Mouse (Mus musculus) forebrain, embryonic 13.5 days (tissue): Measurements from ENCODE around the gene Hist1h2ao. TPM values are rescaled to one million over a fixed set of nuclear protein-coding genes. Genes with fewer than 3 reads are reported as not detected.
"Not testable (repeated sequence)": the region's sequence is repeated elsewhere in the genome, so short reads cannot be mapped to it uniquely, and the experiment has no call there.

Experiments used
- ATAC-seq: fragments of 200-750 bp; cut with Nextera tagmentation; 2 replicates; pipeline ENCODE4 v1.8.0; 2017
- H3K27ac ChIP-seq: fragments of 300-500 bp; sonication (generic); 2 replicates; pipeline ENCODE4 v1.5.1; 2015; ENCODE audit warnings: inconsistent platforms, mild to moderate bottlenecking, moderate library complexity
- H3K27me3 ChIP-seq: fragments of 300-500 bp; sonication (generic); 2 replicates; pipeline ENCODE4 v1.6.1; 2015; ENCODE audit warnings: mild to moderate bottlenecking, inconsistent platforms
- H3K36me3 ChIP-seq: fragments of 300-500 bp; sonication (generic); 2 replicates; pipeline ENCODE4 v1.6.1; 2015; ENCODE audit warnings: mild to moderate bottlenecking, inconsistent platforms; ENCODE audit not compliant: poor library complexity, severe bottlenecking
- H3K4me1 ChIP-seq: fragments of 300-500 bp; sonication (generic); 2 replicates; pipeline ENCODE4 v1.6.1; 2015; ENCODE audit warnings: inconsistent platforms
- H3K4me2 ChIP-seq: fragments of 300-500 bp; sonication (generic); 2 replicates; pipeline ENCODE4 v1.6.1; 2015; ENCODE audit warnings: inconsistent platforms, mild to moderate bottlenecking, moderate library complexity
- H3K4me3 ChIP-seq: fragments of 300-500 bp; sonication (generic); 2 replicates; pipeline ENCODE4 v1.5.1; 2015; ENCODE audit warnings: mild to moderate bottlenecking, inconsistent platforms
- H3K9ac ChIP-seq: fragments of 300-500 bp; sonication (generic); 2 replicates; pipeline ENCODE4 v1.6.1; 2015; ENCODE audit warnings: mild to moderate bottlenecking, inconsistent platforms
- H3K9me3 ChIP-seq: fragments of 300-500 bp; sonication (generic); replicated peaks from 2 replicates; pipeline ENCODE4 v1.6.1; 2016; ENCODE audit warnings: inconsistent platforms
- WGBS: fragments of 180-500 bp; shearing (Covaris S2); methylation state at CpG from one replicate; pipeline ENCODE4 v1.1.7; 2015; 5-methylcytosine and 5-hydroxymethylcytosine counted together
- polyA plus RNA-seq: library from polyadenylated mRNA; unstranded; fragments of >200 nt; fragmentation: Nextera tagmentation; extraction: Ambion mirVana; gene quantifications from 2 replicates; pipeline ENCODE4 v1.2.1, GENCODE M21; 2015

The Hist1h2ao gene
- polyA plus RNA-seq, 1 experiment from 2014 or later, result not detected

DNA sequence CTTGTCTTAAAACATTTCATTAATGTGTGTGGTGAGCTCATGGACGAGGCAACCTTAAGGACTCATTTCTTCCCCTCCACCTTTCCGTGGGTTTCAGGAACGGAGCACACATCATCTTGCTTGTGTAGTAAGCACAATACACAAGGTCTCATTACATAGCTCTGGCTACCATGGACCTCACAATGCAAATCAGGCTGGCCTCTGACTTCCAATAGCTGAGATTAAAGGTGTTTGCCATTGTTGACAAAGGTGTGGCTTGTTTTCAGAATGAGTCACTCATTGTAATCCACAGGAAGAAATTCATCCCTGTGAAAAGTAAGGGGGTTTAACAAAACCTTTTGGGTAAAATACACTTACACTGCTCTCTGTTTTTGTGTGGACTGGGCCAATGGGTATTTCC lies 18.2 kb downstream of the Hist1h2ao start:
- no peak overlapping the region for H3K9ac ChIP-seq
- ATAC-seq, result no peak
- H3K4me1 ChIP-seq, result no peaks in the 10 kb centered on the region
- no peak overlapping the region for H3K4me3 ChIP-seq
- 82% methylated on average over 3 of the region's 3 CpGs for WGBS
- peaks cover 6% of the 10 kb centered on the region; the same call in 1 of the 2 replicates for H3K36me3 ChIP-seq
- H3K4me2 ChIP-seq, result no peak overlapping the region
- no peaks in the 10 kb centered on the region for H3K27me3 ChIP-seq
- no peak overlapping the region for H3K27ac ChIP-seq
- no peaks in the 10 kb centered on the region for H3K9me3 ChIP-seq

DNA sequence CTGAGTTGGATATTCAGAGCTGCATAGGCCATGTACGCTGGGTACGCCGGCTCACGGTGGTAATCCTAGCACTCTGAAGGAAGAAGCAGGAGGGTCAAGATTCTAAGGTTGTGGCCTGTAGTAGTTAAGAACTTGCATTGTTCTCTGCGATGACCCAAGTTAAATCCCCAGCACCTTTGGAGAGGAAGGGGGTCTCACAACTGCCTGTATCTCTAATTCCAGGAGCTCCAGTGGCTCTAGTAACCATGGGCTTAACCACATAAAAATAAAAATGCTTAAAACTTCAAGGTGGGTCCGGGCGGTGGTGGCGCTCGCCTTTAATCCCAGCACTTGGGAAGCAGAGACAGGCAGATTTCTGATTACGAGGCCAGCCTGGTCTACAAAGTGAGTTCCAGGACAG lies 20.1 kb downstream of the Hist1h2ao start:
- ATAC-seq, result no peak
- Histone ChIP-seq H3K9ac (no peak overlapping the region), H3K9me3 (no peaks in the 10 kb centered on the region), H3K4me2 (0 out of 2 replicates have a peak overlapping the region, but pooled peaks have one; percentile 1), H3K4me3 (no peak overlapping the region), H3K4me1 (no peaks in the 10 kb centered on the region), H3K36me3 (peaks cover 6% of the 10 kb centered on the region; the same call in 1 of the 2 replicates), H3K27me3 (no peaks in the 10 kb centered on the region), H3K27ac (no peak overlapping the region; the same call in 1 of the 2 replicates)
- WGBS, result 87% methylated on average over 10 of the region's 10 CpGs

DNA sequence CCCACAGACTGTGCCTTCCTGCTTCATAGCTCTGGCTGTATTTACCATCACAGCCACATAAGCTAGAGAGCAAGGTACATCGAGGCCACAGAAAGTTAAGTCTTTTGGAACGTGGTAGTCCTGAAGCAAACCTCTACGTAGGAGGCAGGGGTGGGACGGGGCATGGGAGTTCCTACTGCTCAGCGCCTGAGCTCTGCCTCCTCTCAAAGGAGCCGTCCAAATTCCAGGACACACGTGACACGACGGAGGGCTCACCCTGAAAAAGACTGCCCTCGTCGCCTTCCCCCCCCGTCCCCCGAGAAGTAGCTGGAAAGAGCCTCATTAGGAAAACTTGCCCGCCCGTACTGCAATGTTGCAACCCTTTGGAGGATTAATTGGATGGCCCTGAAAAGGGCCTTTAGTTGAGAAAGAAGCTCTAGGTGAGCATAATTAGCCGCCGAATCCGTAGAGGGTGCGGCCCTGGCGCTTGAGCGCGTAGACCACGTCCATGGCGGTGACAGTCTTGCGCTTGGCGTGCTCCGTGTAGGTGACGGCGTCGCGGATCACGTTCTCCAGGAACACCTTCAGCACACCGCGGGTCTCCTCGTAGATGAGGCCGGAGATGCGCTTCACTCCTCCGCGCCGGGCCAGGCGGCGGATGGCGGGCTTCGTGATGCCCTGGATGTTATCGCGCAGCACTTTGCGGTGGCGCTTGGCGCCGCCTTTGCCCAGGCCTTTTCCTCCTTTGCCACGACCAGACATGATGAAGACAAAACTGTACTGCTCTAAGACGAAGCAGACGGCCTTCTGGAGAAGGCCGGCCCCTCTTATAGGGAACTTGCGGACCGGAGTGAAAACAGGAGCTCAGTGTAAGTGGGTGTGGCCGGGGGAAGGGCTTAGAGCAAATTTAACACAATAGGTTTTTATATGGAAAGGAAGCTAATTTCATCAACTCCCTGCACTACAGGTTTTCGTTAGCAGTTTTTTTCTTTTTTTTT lies 21.4 kb downstream of the Hist1h2ao start, which contains the start of gene Hist1h4n:
TSS of gene Hist1h4n (minus strand) at position 779 of the 977 bp plus-strand sequence.
- H3K4me3 ChIP-seq, result peak within 1 kb of the TSS; percentile 26
- not testable (repeated sequence) for H3K9me3 ChIP-seq, H3K9ac ChIP-seq, H3K36me3 ChIP-seq, H3K27me3 ChIP-seq, H3K4me1 ChIP-seq
- under 1% methylated on average over 26 of the region's 58 CpGs for WGBS
- peak within 1 kb of the TSS; percentile 52 for H3K4me2 ChIP-seq
- peak within 1 kb of the TSS; percentile 66 for H3K27ac ChIP-seq
- peak; percentile 84 for ATAC-seq

DNA sequence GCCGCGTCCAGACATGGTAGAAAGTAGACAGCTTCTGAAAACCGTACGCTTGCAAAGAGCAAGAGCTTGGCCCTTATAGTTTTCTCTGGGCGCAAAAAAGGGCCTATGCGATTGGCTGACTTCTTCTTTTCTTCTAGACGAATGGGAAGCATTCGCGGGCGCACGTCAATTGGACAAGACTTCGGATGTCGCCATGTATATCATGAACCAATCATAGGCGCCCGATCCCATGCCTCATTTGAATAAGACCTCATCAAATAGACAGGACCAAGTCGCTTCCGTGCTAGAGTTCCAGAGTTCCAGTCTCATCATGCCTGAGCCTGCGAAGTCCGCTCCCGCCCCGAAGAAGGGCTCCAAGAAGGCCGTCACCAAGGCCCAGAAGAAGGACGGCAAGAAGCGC lies 23.2 kb downstream of the Hist1h2ao start, which contains the start of the genes Hist1h2ap and Hist1h2br:
TSS of gene Hist1h2ap (minus strand) at position 47 of the 400 bp plus-strand sequence.
TSS of gene Hist1h2br (plus strand) at position 283 of the 400 bp plus-strand sequence.
- not testable (repeated sequence) for H3K36me3 ChIP-seq, H3K27me3 ChIP-seq, H3K4me3 ChIP-seq, H3K9ac ChIP-seq, H3K4me2 ChIP-seq, H3K27ac ChIP-seq, H3K9me3 ChIP-seq, H3K4me1 ChIP-seq
- peak; percentile 97 for ATAC-seq
- no CpG with 5 or more reads among the region's 24 CpGs for WGBS

DNA sequence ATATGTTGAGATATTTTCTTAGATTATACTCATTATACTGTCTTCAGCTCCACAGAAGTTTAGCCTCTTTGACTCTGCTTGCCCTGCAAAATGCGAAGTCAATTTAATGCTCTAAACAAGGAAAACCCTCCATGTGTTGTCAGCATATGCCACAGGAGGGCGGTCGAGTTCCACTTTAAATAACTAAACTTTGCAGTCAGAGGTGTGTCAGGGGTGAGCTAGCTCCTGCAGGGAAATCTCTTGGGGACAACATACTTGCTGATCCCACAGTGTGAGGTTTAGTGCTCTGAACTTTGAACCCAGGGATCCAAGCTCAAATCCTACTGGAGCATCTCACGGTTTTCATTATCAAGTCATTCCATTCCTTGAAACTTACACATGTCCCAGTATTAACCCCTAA lies 30.2 kb downstream of the Hist1h2ao start:
- H3K4me2 ChIP-seq, H3K27me3 ChIP-seq, H3K27ac ChIP-seq, H3K4me1 ChIP-seq, H3K9me3 ChIP-seq, H3K9ac ChIP-seq, H3K4me3 ChIP-seq, H3K36me3 ChIP-seq: not testable (repeated sequence)
- no CpG with 5 or more reads among the region's 4 CpGs for WGBS
- ATAC-seq, result peak; percentile 84

DNA sequence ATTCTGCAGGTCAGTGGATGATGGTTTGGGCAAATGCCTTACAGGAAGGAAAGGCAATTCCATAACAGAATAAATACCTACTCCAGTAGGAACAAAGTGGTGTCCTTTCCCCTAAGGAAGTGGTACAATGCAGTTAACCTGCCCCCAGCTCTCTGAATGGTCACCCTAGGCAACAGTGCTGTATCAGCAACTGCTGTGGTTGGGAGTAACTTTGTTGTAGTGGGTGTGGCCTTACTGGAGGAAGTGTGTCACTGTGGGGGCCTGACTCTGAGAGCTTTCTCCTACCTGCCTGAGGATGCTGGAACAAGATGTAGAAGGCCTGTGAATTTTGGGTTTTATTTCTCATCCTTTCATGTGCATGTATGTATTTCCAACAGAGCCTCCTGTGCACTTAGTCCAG lies 36.1 kb downstream of the Hist1h2ao start:
- ATAC-seq, H3K27ac ChIP-seq, H3K36me3 ChIP-seq, H3K9me3 ChIP-seq, H3K4me1 ChIP-seq, H3K27me3 ChIP-seq, H3K9ac ChIP-seq, H3K4me3 ChIP-seq, H3K4me2 ChIP-seq: not testable (repeated sequence)

DNA sequence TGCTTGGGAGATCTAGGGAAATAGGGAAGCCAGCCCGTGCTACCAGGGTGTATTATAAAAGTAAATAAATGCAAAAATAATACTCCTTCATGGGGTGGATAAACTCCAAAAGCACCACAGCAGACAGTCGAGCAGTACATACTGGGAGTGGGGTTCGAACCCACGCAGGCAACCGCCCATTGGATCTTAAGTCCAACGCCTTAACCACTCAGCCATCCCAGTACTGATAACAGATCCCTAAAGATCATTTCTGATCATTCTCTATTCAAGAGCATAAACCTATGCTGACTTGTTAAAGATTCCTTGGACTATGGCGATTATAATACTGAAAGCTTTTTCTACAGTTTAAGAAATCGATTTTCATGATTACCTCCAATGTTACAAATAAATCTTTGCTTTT lies 37.6 kb downstream of the Hist1h2ao start:
- no peaks in the 10 kb centered on the region for H3K4me1 ChIP-seq
- no peak overlapping the region for H3K4me3 ChIP-seq
- no peaks in the 10 kb centered on the region for H3K36me3 ChIP-seq
- no peaks in the 10 kb centered on the region for H3K27me3 ChIP-seq
- H3K4me2 ChIP-seq, result no peak overlapping the region
- no peak for ATAC-seq
- WGBS, result 17% methylated on average over 8 of the region's 8 CpGs
- no peak overlapping the region for H3K9ac ChIP-seq
- no peaks in the 10 kb centered on the region for H3K9me3 ChIP-seq
- no peak overlapping the region for H3K27ac ChIP-seq

DNA sequence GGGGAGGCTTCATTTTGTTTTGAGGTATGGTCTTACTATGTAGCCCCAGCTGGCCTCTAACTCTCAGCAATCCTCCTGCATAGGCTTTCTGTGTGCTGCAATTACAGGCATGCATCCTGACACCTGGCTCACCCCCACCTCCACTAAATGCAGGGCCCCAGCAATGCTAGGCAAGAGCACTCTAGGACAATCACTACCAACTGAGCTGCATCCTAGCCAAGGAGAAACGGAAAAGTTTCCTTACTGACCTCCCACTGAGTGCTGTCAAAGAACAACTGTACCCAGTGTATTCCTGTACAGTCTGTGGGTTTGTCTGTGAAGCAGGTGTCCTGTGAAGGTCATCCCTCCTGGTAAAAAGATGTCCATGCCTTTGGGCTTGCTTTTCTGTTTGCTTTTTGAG lies 40.4 kb downstream of the Hist1h2ao start:
- 34% methylated on average over 1 of the region's 1 CpGs for WGBS
- H3K4me1 ChIP-seq, H3K27me3 ChIP-seq, ATAC-seq, H3K9ac ChIP-seq, H3K9me3 ChIP-seq, H3K36me3 ChIP-seq, H3K4me3 ChIP-seq, H3K27ac ChIP-seq, H3K4me2 ChIP-seq: not testable (repeated sequence)

DNA sequence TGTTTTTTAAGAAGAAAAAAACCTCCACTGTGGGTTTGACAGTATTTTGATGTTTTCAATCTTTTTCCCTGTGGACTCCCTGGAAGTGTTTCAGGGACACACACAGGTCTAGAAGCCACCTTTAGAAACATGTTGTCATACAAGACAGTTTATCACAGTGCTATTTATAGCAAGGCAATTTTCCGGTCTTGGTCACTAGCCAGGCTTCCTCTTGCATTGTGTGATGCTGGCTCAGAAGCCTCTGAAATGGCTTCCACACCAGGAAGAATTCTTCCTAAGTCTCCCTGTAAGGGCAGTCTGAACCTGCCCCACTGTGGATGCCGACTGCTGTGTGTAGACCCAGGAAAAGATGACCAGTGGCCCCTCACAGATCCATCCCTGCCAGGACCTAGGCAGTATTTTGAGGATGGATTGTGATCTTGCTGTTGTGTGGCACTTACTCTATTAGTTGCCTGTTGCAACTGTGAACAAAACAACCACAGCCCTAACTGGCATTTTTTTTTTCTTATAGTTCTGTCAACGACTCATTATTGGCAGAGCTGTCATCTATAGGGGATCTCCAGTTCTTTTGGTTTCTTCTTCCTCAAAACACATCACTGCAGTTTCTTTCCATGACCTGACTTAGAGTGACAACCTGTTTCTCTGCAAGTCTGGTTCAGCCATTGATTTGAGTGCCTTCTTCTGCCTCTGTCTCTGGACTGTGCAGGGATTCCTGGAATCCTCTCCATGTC lies 42.1 kb downstream of the Hist1h2ao start:
- Histone ChIP-seq H3K36me3 (no peaks in the 10 kb centered on the region), H3K27me3 (no peaks in the 10 kb centered on the region), H3K9ac (no peak overlapping the region), H3K27ac (no peak overlapping the region), H3K9me3 (no peaks in the 10 kb centered on the region), H3K4me2 (no peak overlapping the region), H3K4me3 (no peak overlapping the region), H3K4me1 (no peaks in the 10 kb centered on the region)
- ATAC-seq, result no peak
- WGBS, result 74% methylated on average over 3 of the region's 3 CpGs

DNA sequence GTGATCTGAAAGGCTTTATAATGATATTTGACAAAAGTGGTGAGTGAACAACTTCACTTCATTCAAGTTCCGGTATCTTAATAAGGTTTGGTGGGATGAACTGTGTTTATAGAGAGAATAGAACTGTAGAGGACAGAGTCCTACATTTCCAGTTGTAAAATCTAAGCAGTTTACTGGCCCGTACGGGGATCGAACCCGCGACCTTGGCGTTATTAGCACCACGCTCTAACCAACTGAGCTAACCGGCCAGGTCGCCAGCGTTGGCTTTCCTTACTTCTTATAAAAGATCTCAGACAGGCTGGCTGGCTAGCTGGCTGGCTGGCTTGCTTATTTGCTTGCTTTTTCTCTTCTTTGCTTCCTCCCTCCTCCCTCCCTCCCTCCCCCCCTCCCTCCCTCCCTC lies 44.9 kb downstream of the Hist1h2ao start:
- Histone ChIP-seq H3K27ac (no peak overlapping the region), H3K9ac (no peak overlapping the region), H3K27me3 (no peaks in the 10 kb centered on the region), H3K9me3 (no peaks in the 10 kb centered on the region), H3K4me3 (peak overlapping the region; percentile 42), H3K4me1 (no peaks in the 10 kb centered on the region), H3K36me3 (no peaks in the 10 kb centered on the region), H3K4me2 (peak overlapping the region; percentile 55)
- peak; percentile 68 for ATAC-seq
- WGBS, result under 1% methylated on average over 11 of the region's 11 CpGs

DNA sequence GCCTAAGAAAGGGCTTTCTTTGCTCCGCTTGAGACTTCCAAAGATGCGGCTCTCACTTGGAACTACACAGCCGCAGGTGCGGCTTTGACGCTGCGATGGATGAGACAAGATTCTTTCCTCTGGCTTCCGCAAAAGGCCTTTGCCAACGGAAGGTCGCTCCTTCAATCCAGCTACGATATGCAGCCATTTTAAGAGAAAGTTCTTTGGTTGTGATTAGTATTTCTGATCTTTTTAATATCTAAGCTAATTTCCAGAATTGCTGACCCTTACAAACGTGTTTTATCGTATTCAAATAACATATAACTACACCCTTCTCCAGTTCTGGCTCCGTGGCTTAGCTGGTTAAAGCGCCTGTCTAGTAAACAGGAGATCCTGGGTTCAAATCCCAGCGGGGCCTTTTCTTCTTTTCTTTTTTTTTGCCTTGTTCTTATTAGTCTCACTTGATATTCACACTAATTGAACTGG lies 45.5 kb downstream of the Hist1h2ao start:
- no peaks in the 10 kb centered on the region for H3K9me3 ChIP-seq
- H3K4me2 ChIP-seq, result peak overlapping the region; percentile 55
- peak overlapping the region; percentile 42 for H3K4me3 ChIP-seq
- H3K4me1 ChIP-seq, result no peaks in the 10 kb centered on the region
- peak; percentile 61; the same call in 1 of the 2 replicates for ATAC-seq
- no peaks in the 10 kb centered on the region for H3K36me3 ChIP-seq
- WGBS, result 2% methylated on average over 15 of the region's 15 CpGs
- no peaks in the 10 kb centered on the region for H3K27me3 ChIP-seq
- H3K9ac ChIP-seq, result peak overlapping the region; percentile 54; the same call in 1 of the 2 replicates
- no peak overlapping the region for H3K27ac ChIP-seq
